20 mouse cellular contexts compared by ENCODE assay signal in genomic region chr9:52103448-52104224, GRCm38 (mm10). TPM values are rescaled to one million over a fixed set of nuclear protein-coding genes. Genes with fewer than 3 reads are reported as not detected.
DNase-seq lines count a peak whose midpoint lies in the region; ATAC-seq and TF ChIP-seq lines count a peak whose summit lies in the region.
"Had no signal": no experiment of that assay in that cellular context is flagged by ENCODE, and none has a peak within 500 bp of the region (broad histone marks: within the 10 kb centered on the region; RNA-seq: fewer than 3 reads in every experiment).

No protein-coding gene starts in this region.

- no peaks in the 10 kb centered on the region for H3K79me2 ChIP-seq in CH12.LX (replicated peaks; ENCODE audit: control insufficient read depth, extremely low read depth, insufficient read depth, poor library complexity, severe bottlenecking)

- no peak overlapping the region for H3K4me2 ChIP-seq in CH12.LX (ENCODE audit: insufficient read depth, low read depth, poor library complexity, severe bottlenecking)
- H3K4me2 ChIP-seq in intestine, embryonic 15.5 days (replicated peaks), result no peak overlapping the region
- H3K4me2 ChIP-seq in liver, embryonic 16.5 days (ENCODE audit: low read depth, low read length), result no peak overlapping the region
- H3K4me2 ChIP-seq: embryonic facial prominence, embryonic 12.5 days; forebrain, embryonic 12.5 days; limb, embryonic 13.5 days; neural tube, embryonic 13.5 days had no signal

- DNase-seq in adrenal gland, postnatal 36 days, result peak; percentile 47 to 48
- no peak for DNase-seq in adrenal gland, postnatal 10 days
- no peak for DNase-seq in CH12.LX (ENCODE audit: extremely low read depth)
- DNase-seq in retina, embryonic 14.5 days (ENCODE audit: low spot score), result no peak
- DNase-seq in thymus, postnatal 14 days, result no peak
- no peak for DNase-seq in gastrocnemius, postnatal 4 days (ENCODE audit: low spot score in 2 of 2)
- DNase-seq: cerebellum, postnatal 36 days; kidney, adult 18-20 months; kidney, postnatal 4 days; lung, postnatal 4 days; retina, postnatal 1 day had no signal

- peaks cover 13 to 41% of the 10 kb centered on the region in 2 experiments for H3K4me1 ChIP-seq in CH12.LX (ENCODE audit: control insufficient read depth in 1 of 2, insufficient read depth in 2 of 2)
- 0 out of 2 replicates have a peak, but pooled peaks cover 9% of the 10 kb centered on the region for H3K4me1 ChIP-seq in intestine, embryonic 15.5 days (replicated peaks)
- peaks cover 12% of the 10 kb centered on the region for H3K4me1 ChIP-seq in liver, embryonic 16.5 days (ENCODE audit: control insufficient read depth, low read depth, low read length)

- no peak overlapping the region for H3K27ac ChIP-seq in CH12.LX (ENCODE audit: insufficient read depth, low read depth)
- H3K27ac ChIP-seq in intestine, embryonic 15.5 days, result no peak overlapping the region
- H3K27ac ChIP-seq in liver, embryonic 16.5 days (ENCODE audit: low read length), result no peak overlapping the region
- H3K27ac ChIP-seq: embryonic facial prominence, embryonic 12.5 days; forebrain, embryonic 12.5 days; hindbrain, embryonic 10.5 days; limb, embryonic 13.5 days; neural tube, embryonic 13.5 days had no signal

- in situ Hi-C loops in CH12.LX (cut with MboI; ENCODE audit: low pct_ligation_motif_present, low pct_unique_long_range_greater_than_20kb, low sequenced_read_pairs), result loop anchor here (10.0 kb wide), 1 partner anchor 181 kb away; no protein-coding TSS in a partner anchor

- TF ChIP-seq POLR2A in CH12.LX (IDR thresholded peaks at IDR 0.05; ENCODE audit: low read depth, low read length), result no peak

- dilution Hi-C loops in CH12.LX (cut with MboI; ENCODE audit: extremely low pct_ligation_motif_present, extremely low pct_unique_long_range_greater_than_20kb, low sequenced_read_pairs), result no loop called here

- TF ChIP-seq RAD21 in CH12.LX (IDR thresholded peaks at IDR 0.05; ENCODE audit: low read depth, low read length), result no peak

- no peak for TF ChIP-seq CTCF in CH12.LX (conservative IDR thresholded peaks at IDR 0.05 in 1 of 2, IDR thresholded peaks at IDR 0.05 in 1 of 2; ENCODE audit: low read depth in 2 of 2, low read length in 2 of 2)

- no peak overlapping the region for H3K9ac ChIP-seq in CH12.LX (ENCODE audit: insufficient read depth, low read depth)
- no peak overlapping the region for H3K9ac ChIP-seq in intestine, embryonic 15.5 days
- no peak overlapping the region for H3K9ac ChIP-seq in liver, embryonic 16.5 days (ENCODE audit: low read depth, low read length)
- H3K9ac ChIP-seq: embryonic facial prominence, embryonic 12.5 days; forebrain, embryonic 12.5 days; limb, embryonic 13.5 days; neural tube, embryonic 13.5 days had no signal

- no peak overlapping the region for H3K4me3 ChIP-seq in CH12.LX (replicated peaks in 1 of 3; ENCODE audit: low read depth in 2 of 3, low read length in 2 of 3, poor library complexity in 1 of 3)
- H3K4me3 ChIP-seq in intestine, embryonic 15.5 days (replicated peaks), result no peak overlapping the region
- H3K4me3 ChIP-seq in liver, embryonic 16.5 days (ENCODE audit: low read depth, low read length), result no peak overlapping the region
- H3K4me3 ChIP-seq: embryonic facial prominence, embryonic 12.5 days; forebrain, embryonic 12.5 days; gastrocnemius, adult 2 months; hindbrain, embryonic 10.5 days; limb, embryonic 13.5 days; neural tube, embryonic 13.5 days had no signal

- WGBS in intestine, embryonic 15.5 days, result 43% methylated on average over 9 of the region's 9 CpGs
- WGBS in liver, embryonic 16.5 days (ENCODE audit: insufficient replicate concordance), result 38% methylated on average over 9 of the region's 9 CpGs

- no peaks in the 10 kb centered on the region for H3K27me3 ChIP-seq in CH12.LX (replicated peaks)
- peaks cover 11% of the 10 kb centered on the region; the same call in 1 of the 2 replicates for H3K27me3 ChIP-seq in intestine, embryonic 15.5 days (replicated peaks)
- H3K27me3 ChIP-seq in liver, embryonic 16.5 days (ENCODE audit: control insufficient read depth, insufficient read depth, low read depth, low read length), result no peaks in the 10 kb centered on the region
- H3K27me3 ChIP-seq: embryonic facial prominence, embryonic 12.5 days; forebrain, embryonic 12.5 days; limb, embryonic 13.5 days; neural tube, embryonic 13.5 days had no signal

- no peaks in the 10 kb centered on the region for H3K36me3 ChIP-seq in CH12.LX (replicated peaks in 1 of 2; ENCODE audit: control insufficient read depth in 1 of 2, insufficient read depth in 1 of 2, low read length in 1 of 2)
- H3K36me3 ChIP-seq in intestine, embryonic 15.5 days, result no peaks in the 10 kb centered on the region
- no peaks in the 10 kb centered on the region for H3K36me3 ChIP-seq in liver, embryonic 16.5 days (ENCODE audit: control insufficient read depth, insufficient read depth)
- H3K36me3 ChIP-seq: embryonic facial prominence, embryonic 12.5 days; forebrain, embryonic 12.5 days; limb, embryonic 13.5 days had no signal

- H3K9me3 ChIP-seq in CH12.LX (replicated peaks; ENCODE audit: low read length), result no peaks in the 10 kb centered on the region
- H3K9me3 ChIP-seq in intestine, embryonic 15.5 days, result no peaks in the 10 kb centered on the region
- H3K9me3 ChIP-seq in liver, embryonic 16.5 days (replicated peaks; ENCODE audit: control insufficient read depth, low read length), result no peaks in the 10 kb centered on the region
- H3K9me3 ChIP-seq: embryonic facial prominence, embryonic 12.5 days; forebrain, embryonic 12.5 days; hindbrain, embryonic 10.5 days; limb, embryonic 13.5 days; neural tube, embryonic 13.5 days had no signal

- no peak for TF ChIP-seq EP300 in CH12.LX (IDR thresholded peaks at IDR 0.05; ENCODE audit: low read length)

- peak; percentile 84 for ATAC-seq in intestine, embryonic 15.5 days
- peak; percentile 81 for ATAC-seq in liver, embryonic 16.5 days (ENCODE audit: low read depth)
- ATAC-seq: activated CD4-positive, CD25-positive, alpha-beta regulatory T cell, adult 4 months had no signal

TF ChIP-seq in CH12.LX, 34 proteins besides CTCF, POLR2A, EP300 and RAD21:
- TF ChIP-seq ZNF384 (IDR thresholded peaks at IDR 0.05; ENCODE audit: low read depth, low read length) (no peak), MAFK (IDR thresholded peaks at IDR 0.05; ENCODE audit: insufficient replicate concordance, low read length) (0 out of 2 replicates have a peak, but pooled peaks have one; percentile 3), CHD2 (IDR thresholded peaks at IDR 0.05; ENCODE audit: low read length) (0 out of 2 replicates have a peak, but pooled peaks have one; percentile 8)

RNA-seq across cellular contexts. Expression of gene Rdx, which starts 56.7 kb away (rescaled TPM):
- total RNA-seq in adrenal gland, postnatal 36 days (2021), result 100 to 1,000 TPM; 120 to 138 TPM
- total RNA-seq in adrenal gland, postnatal 10 days (2021), result 100 to 1,000 TPM; 111 to 116 TPM
- total RNA-seq in CH12.LX (2012; rRNA removed) (86.1 and 97.2 TPM in 2 replicates), CH12.LX (2014; rRNA removed) (157 and 180 TPM in 2 replicates)
- 121 and 125 TPM in 2 replicates for polyA plus RNA-seq in CH12.LX (2012; ENCODE audit: insufficient read length, low read depth)
- polyA plus RNA-seq in intestine, embryonic 15.5 days (2015; fragmentation: Nextera tagmentation; extraction: Ambion mirVana), result 62.9 and 75.2 TPM in 2 replicates
- 54.9 and 55.7 TPM in 2 replicates for polyA plus RNA-seq in liver, embryonic 16.5 days (2015; fragmentation: Nextera tagmentation; extraction: Ambion mirVana)
- total RNA-seq in gastrocnemius, postnatal 4 days (2021), result 100 to 1,000 TPM; 125 to 131 TPM

Comparison
In these comparisons a context has a peak if more than half of its experiments do, and no peak if none do; other contexts are left out.
1. DNase-seq: peak in adrenal gland, postnatal 36 days (2 of 2); none in adrenal gland, postnatal 10 days (single experiment), CH12.LX (single experiment), retina, embryonic 14.5 days (single experiment), thymus, postnatal 14 days (single experiment) and gastrocnemius, postnatal 4 days (0 of 2).